Mouse (Mus musculus) lung, embryonic 14.5 days (tissue): ENCODE data around the gene Slc25a28. TPM values are rescaled to one million over a fixed set of nuclear protein-coding genes. Genes with fewer than 3 reads are reported as not detected.

Experiments
- ATAC-seq: fragments of 200-750 bp; cut with Nextera tagmentation; 2 replicates; pipeline ENCODE4 v1.8.0; 2017; ENCODE audit warnings: mild to moderate bottlenecking, moderate TSS enrichment, moderate library complexity; ENCODE audit not compliant: insufficient read depth
- DNase-seq: peaks from one replicate; pipeline ENCODE4 v3.0.0-alpha.2; 2015
- H3K27ac ChIP-seq: fragments of 300-500 bp; sonication (generic); 2 replicates; pipeline ENCODE4 v1.5.1; 2014; ENCODE audit warnings: low read depth, mild to moderate bottlenecking, moderate library complexity
- H3K27me3 ChIP-seq: fragments of 300-500 bp; sonication (generic); 2 replicates; pipeline ENCODE4 v1.6.1; 2014; ENCODE audit warnings: low read length, control low read depth; ENCODE audit not compliant: insufficient read depth
- H3K36me3 ChIP-seq: fragments of 300-500 bp; sonication (generic); 2 replicates; pipeline ENCODE4 v1.6.1; 2014; ENCODE audit warnings: control low read depth; ENCODE audit not compliant: insufficient read depth
- H3K4me1 ChIP-seq: fragments of 300-500 bp; sonication (generic); 2 replicates; pipeline ENCODE4 v1.6.1; 2014; ENCODE audit warnings: antibody characterized with exemption, control low read depth; ENCODE audit not compliant: insufficient read depth
- H3K4me2 ChIP-seq: fragments of 300-500 bp; sonication (generic); 2 replicates; pipeline ENCODE4 v1.6.1; 2014; ENCODE audit warnings: mild to moderate bottlenecking
- H3K4me3 ChIP-seq: fragments of 300-500 bp; sonication (generic); 2 replicates; pipeline ENCODE4 v1.5.1; 2014; ENCODE audit warnings: low read depth, low read length
- H3K9ac ChIP-seq: fragments of 300-500 bp; sonication (generic); 2 replicates; pipeline ENCODE4 v1.6.1; 2014
- H3K9me3 ChIP-seq: fragments of 300-500 bp; sonication (generic); 2 replicates; pipeline ENCODE4 v1.6.1; 2016; ENCODE audit warnings: low read depth, low read length, control low read depth
- CTCF ChIP-seq: IDR thresholded peaks from 2 replicates; pipeline ENCODE4 v1.5.1; 2016; ENCODE audit warnings: antibody characterized with exemption, low read depth
- WGBS: fragments of 180-500 bp; shearing (Covaris S2); extraction: QIAGEN DNeasy Blood & Tissue Kit; methylation state at CpG from one replicate; pipeline ENCODE4 v1.1.7; 2014; 5-methylcytosine and 5-hydroxymethylcytosine counted together
- polyA plus RNA-seq: library from polyadenylated mRNA; unstranded; fragments of >200 nt; fragmentation: Nextera tagmentation; extraction: Ambion mirVana; gene quantifications from 2 replicates; pipeline ENCODE4 v1.2.1, GENCODE M21; 2014

Gene Slc25a28
- polyA plus RNA-seq, 1 experiment from 2014 or later, result 12.1 TPM

DNA sequence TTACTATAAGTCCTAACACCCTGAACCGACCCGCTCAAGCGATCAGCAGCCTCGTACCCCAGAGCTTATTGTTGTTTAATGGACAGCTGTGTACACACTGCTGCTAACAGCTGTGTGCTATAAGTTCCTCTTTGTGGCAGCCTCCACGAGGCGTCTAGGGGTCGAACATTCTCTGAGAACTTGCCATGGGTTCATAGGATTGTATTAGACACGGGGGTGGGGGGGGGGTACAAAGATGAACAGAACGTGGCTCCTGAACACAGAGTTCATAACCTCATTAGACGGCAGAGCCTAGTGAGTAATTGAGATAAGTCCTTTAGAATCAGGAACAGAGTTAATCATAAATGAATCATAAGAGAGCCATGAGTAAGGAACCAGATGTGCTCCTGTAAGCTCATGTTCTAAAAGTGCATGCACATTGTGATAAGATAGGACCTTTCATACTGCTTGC is 20.9 kb upstream of the Slc25a28 start:
- Histone ChIP-seq H3K9ac (no peak overlapping the region), H3K9me3 (no peaks in the 10 kb centered on the region), H3K4me2 (no peak overlapping the region), H3K4me1 (no peaks in the 10 kb centered on the region), H3K4me3 (no peak overlapping the region), H3K27ac (no peak overlapping the region), H3K27me3 (no peaks in the 10 kb centered on the region), H3K36me3 (peaks cover 28% of the 10 kb centered on the region)
- DNase-seq (no peak), ATAC-seq (no peak)
- no peak for TF ChIP-seq CTCF
- WGBS, result 49% methylated on average over 10 of the region's 10 CpGs

- WGBS, result 87% methylated on average over 14 of the region's 14 CpGs
Measured at GRCm38 (mm10) chr19:43692815-43693214, 18.1 kb upstream of the Slc25a28 start.

DNA sequence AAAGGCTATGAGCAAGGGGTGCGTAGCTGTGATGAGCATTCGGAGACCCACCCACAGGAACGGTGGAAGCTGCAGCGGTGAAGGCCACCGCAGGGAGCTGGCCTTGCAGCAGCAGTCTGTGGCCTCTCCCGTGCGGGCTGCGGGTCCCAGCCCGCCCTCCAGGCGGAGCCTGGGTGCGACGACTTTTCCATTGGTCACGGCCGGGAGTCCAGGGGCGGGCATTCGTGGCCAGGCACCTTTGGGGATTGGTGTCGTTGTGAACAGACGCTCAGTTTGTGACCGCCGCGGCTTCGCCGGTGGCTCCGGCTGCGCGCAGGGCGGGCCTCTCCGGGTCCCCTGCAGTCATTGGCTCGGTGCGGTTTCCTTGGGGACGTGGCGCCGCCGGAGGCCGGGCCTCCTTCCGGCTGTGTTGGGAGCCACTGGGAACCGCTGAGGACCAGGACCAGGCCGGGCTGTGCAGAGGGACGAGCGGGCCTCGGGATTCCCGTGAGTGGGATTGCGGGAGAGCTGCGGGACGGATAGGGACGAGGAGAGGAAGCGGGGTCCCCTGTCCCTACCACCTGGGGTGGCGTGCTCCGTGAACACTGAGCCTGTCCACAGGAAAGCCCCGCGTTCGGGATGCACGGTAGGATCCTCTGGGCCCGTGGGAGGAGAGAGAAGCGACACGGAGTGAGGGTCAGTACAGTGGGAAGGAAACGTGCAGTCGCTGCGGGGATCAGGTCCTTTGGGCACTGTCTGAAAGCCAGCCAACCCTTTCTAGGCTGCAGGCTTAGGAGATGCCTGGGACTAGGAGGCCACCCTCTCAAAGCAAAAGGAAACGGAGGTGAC is 15.0 kb upstream of the Slc25a28 start, which contains the start of gene Entpd7:
Gene Entpd7 (plus strand): TSS at position 254 of the 828 bp plus-strand sequence.
- Histone ChIP-seq H3K4me1 (no peaks in the 10 kb centered on the region), H3K27me3 (no peaks in the 10 kb centered on the region), H3K36me3 (peaks cover 17% of the 10 kb centered on the region; the same call in 1 of the 2 replicates), H3K9ac (peak within 1 kb of the TSS; percentile 71), H3K9me3 (no peaks in the 10 kb centered on the region), H3K27ac (peak within 1 kb of the TSS; percentile 43; the same call in 1 of the 2 replicates), H3K4me3 (peak within 1 kb of the TSS; percentile 89), H3K4me2 (peak within 1 kb of the TSS; percentile 82)
- under 1% methylated on average over 60 of the region's 60 CpGs for WGBS
- TF ChIP-seq CTCF, result peak; percentile 71
- DNase-seq (peak; percentile 98), ATAC-seq (peak; percentile 100)

More at GRCm38 (mm10) chr19:43692815-43693214, 18.1 kb upstream of the Slc25a28 start:
- no peak for TF ChIP-seq CTCF
- Histone ChIP-seq H3K9me3 (no peaks in the 10 kb centered on the region), H3K27me3 (no peaks in the 10 kb centered on the region), H3K36me3 (peaks cover 17% of the 10 kb centered on the region; the same call in 1 of the 2 replicates), H3K4me3 (no peak overlapping the region), H3K4me1 (no peaks in the 10 kb centered on the region), H3K4me2 (no peak overlapping the region), H3K27ac (no peak overlapping the region), H3K9ac (no peak overlapping the region)
- DNase-seq, result no peak
- ATAC-seq, result no peak

DNA sequence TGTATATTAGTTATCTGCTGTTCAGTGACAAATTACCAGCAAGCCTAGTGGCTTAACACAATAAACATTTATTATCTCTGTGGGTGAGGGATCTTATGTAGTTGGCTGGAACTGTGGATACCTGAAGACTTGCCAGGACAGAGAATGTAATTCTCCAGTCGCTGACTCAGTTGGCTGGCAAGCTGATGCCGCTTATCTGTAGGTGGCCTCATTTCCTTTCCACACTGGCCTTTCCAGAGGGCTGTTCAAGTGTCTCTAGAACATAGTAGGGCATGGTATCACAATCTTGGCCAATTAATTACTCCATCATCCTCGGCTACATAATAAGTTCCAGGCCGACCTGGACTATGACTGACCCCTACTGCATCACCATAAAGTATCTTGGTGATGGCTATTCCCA is 6.9 kb upstream of the Slc25a28 start:
- no peak for ATAC-seq
- H3K9ac ChIP-seq, result no peak overlapping the region
- no peak for TF ChIP-seq CTCF
- H3K27me3 ChIP-seq, result no peaks in the 10 kb centered on the region
- H3K36me3 ChIP-seq, result no peaks in the 10 kb centered on the region
- no peak overlapping the region for H3K27ac ChIP-seq
- H3K4me2 ChIP-seq, result no peak overlapping the region
- 83% methylated on average over 4 of the region's 4 CpGs for WGBS
- DNase-seq, result no peak
- no peak overlapping the region for H3K4me3 ChIP-seq
- no peaks in the 10 kb centered on the region for H3K4me1 ChIP-seq
- no peaks in the 10 kb centered on the region for H3K9me3 ChIP-seq

DNA sequence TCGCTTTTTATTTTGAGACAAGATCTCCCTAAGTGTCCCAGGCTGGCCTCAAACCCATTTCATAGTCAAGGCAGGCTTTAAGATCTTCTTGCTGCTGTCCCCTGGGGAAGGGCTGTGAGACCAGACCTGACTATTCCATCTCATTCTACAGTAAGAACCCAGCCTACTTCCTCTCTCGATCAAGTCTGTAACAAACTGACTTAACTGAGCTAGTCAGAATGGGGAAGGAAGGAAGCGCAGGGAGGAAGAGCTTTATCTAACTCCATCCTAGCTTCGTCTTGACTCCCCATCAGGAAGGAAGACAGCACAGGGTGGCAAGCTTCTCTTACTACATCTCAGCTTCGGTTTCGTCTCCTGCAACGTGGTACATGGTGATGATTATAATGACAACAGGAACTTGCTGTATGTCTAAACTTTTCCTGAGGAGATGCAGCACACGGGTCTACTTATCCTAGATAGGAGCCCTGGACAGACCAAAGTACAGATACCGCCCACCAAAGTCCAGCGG is 4.8 kb upstream of the Slc25a28 start:
- no peaks in the 10 kb centered on the region for H3K27me3 ChIP-seq
- H3K36me3 ChIP-seq, result no peaks in the 10 kb centered on the region
- WGBS, result 71% methylated on average over 10 of the region's 10 CpGs
- ATAC-seq, result no peak
- H3K9me3 ChIP-seq, result no peaks in the 10 kb centered on the region
- H3K4me1 ChIP-seq, result no peaks in the 10 kb centered on the region
- no peak for TF ChIP-seq CTCF
- no peak for DNase-seq
- no peak overlapping the region for H3K4me2 ChIP-seq
- H3K9ac ChIP-seq, result no peak overlapping the region
- H3K27ac ChIP-seq, result no peak overlapping the region
- H3K4me3 ChIP-seq, result no peak overlapping the region

DNA sequence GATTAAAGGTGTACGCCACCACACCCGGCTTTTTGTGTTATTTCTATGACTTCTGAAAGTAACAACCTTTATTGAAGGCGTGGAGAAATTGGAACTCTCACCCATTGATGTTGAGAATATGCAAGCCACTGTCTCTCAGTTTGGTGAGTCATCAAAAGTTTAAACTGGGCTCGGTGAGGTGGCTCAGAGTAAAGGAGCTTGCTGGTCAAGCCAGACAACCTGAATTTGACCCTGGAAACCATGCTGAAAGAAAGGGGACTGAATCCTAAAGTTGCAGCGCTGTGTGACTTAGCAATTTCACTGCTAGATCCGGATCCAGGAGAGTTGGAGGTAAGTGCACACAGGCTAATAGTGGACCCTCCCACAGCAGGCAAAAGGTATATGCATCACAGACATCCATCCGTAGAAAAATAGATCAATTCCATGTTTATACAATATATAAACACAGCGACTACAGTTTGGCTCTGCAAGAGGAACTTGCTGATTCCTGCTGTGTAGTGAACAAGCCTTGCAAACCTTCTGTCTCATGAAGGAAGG is 3.9 kb upstream of the Slc25a28 start:
- no peak overlapping the region for H3K4me2 ChIP-seq
- DNase-seq, result no peak

More for the DNA sequence above, 3.9 kb upstream of the Slc25a28 start:
- no peak overlapping the region for H3K4me3 ChIP-seq
- H3K27me3 ChIP-seq, result no peaks in the 10 kb centered on the region
- H3K27ac ChIP-seq, result no peak overlapping the region
- no peak for ATAC-seq
- 0 out of 2 replicates have a peak, but pooled peaks cover 1% of the 10 kb centered on the region for H3K4me1 ChIP-seq
- WGBS, result 63% methylated on average over 8 of the region's 8 CpGs
- no peak for TF ChIP-seq CTCF
- no peaks in the 10 kb centered on the region for H3K9me3 ChIP-seq
- H3K9ac ChIP-seq, result no peak overlapping the region
- H3K36me3 ChIP-seq, result no peaks in the 10 kb centered on the region
